In genomic region chr2:91568125-91568524, GRCm38 (mm10) we compare ENCODE assay signal across 24 mouse cellular contexts.
"Had no signal": no experiment of that assay in that cellular context is flagged by ENCODE, and none has a peak within 500 bp of the region (broad histone marks: within the 10 kb centered on the region; RNA-seq: fewer than 3 reads in every experiment).

No protein-coding gene starts in this region.

- H3K4me3 ChIP-seq: gastrocnemius, adult 2 months; heart, embryonic 10.5 days; heart, embryonic 12.5 days; hindbrain, embryonic 13.5 days; hindbrain, embryonic 15.5 days; limb, embryonic 13.5 days; limb, embryonic 15.5 days; liver, embryonic 12.5 days had no signal

- ATAC-seq: hindbrain, postnatal 0 days; intestine, embryonic 16.5 days; liver, embryonic 12.5 days had no signal

- DNase-seq: gastrocnemius, adult 2 months; gastrocnemius, postnatal 10 days; gastrocnemius, postnatal 25 days; heart, adult 18-20 months; heart, postnatal 10 days; kidney, adult 11 months; kidney, adult 2 months; kidney, adult 9 months; kidney, postnatal 14 days; kidney, postnatal 36 days; layer of hippocampus, adult 9-11 months; layer of hippocampus, postnatal 36 days; left cerebral cortex, postnatal 4 days had no signal

- H3K27me3 ChIP-seq: heart, embryonic 12.5 days; hindbrain, embryonic 13.5 days; hindbrain, embryonic 15.5 days; limb, embryonic 13.5 days; limb, embryonic 15.5 days; liver, embryonic 12.5 days had no signal

- H3K4me1 ChIP-seq: heart, embryonic 10.5 days; heart, embryonic 12.5 days; hindbrain, embryonic 13.5 days; hindbrain, embryonic 15.5 days; limb, embryonic 13.5 days; limb, embryonic 15.5 days; liver, embryonic 12.5 days had no signal

- H3K4me2 ChIP-seq: heart, embryonic 12.5 days; hindbrain, embryonic 13.5 days; hindbrain, embryonic 15.5 days; limb, embryonic 13.5 days; limb, embryonic 15.5 days; liver, embryonic 12.5 days had no signal

- H3K27ac ChIP-seq: gastrocnemius, adult 2 months; heart, embryonic 10.5 days; hindbrain, embryonic 13.5 days; hindbrain, embryonic 15.5 days; hindbrain, postnatal 0 days; kidney, postnatal 0 days; limb, embryonic 13.5 days; limb, embryonic 15.5 days; liver, embryonic 12.5 days; liver, embryonic 14.5 days had no signal

- H3K9me3 ChIP-seq: heart, embryonic 10.5 days; heart, embryonic 12.5 days; hindbrain, embryonic 13.5 days; hindbrain, embryonic 15.5 days; limb, embryonic 13.5 days; limb, embryonic 15.5 days; liver, embryonic 12.5 days had no signal

- H3K9ac ChIP-seq: heart, embryonic 12.5 days; hindbrain, embryonic 13.5 days; hindbrain, embryonic 15.5 days; limb, embryonic 13.5 days; limb, embryonic 15.5 days; liver, embryonic 12.5 days; liver, embryonic 14.5 days had no signal
